Mouse (Mus musculus) lung, postnatal 0 days (tissue): ENCODE results near the gene Adora3.

Experiments used
- CTCF ChIP-seq: IDR thresholded peaks from 2 replicates; pipeline ENCODE4 v1.5.1; 2016; ENCODE audit warnings: antibody characterized with exemption, mild to moderate bottlenecking
- EP300 ChIP-seq: IDR thresholded peaks from 2 replicates; pipeline ENCODE4 v1.6.1; 2016; ENCODE audit warnings: antibody characterized with exemption, mild to moderate bottlenecking, control low read depth

- TF ChIP-seq CTCF (no peak), EP300 (no peak)
These were observed 16.9 kb upstream of the Adora3 start for GRCm38 (mm10) chr3:105853781-105854180.
